Mouse (Mus musculus): Measurements from ENCODE around the gene Scnm1. TPM values are rescaled to one million over a fixed set of nuclear protein-coding genes. Genes with fewer than 3 reads are reported as not detected.
"Not testable (repeated sequence)": the region's sequence is repeated elsewhere in the genome, so short reads cannot be mapped to it uniquely, and the experiment has no call there.

Gene Scnm1
- total RNA-seq, 2 experiments from 2014 or later = 28.3 to 31.4 TPM

DNA sequence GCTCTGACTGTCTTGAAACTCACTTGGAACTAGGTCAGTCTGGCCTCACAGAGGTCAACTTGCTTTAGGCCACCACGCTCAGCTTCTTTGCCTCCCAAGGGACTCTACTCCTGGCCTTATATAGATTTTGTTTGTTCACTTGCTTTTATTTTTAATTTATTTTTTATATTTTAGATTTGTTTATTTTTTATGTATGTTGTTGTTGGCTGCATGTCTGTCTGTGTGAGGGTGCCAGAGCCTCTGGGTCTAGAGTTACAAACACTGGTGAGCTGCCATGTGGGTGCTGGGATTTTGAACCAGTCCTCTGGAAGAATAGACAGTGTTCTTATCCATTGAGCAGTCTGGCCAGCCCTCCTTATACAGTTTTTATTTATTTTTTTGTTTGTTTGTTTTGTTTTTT, 21.1 kb downstream of the Scnm1 start:
- intact Hi-C loops (cut with DNase I) = loop anchor here (2.0 kb wide), 1 partner anchor 14 kb away; no protein-coding TSS in a partner anchor
- DNase-seq (ENCODE audit: low spot score) = no peak

DNA sequence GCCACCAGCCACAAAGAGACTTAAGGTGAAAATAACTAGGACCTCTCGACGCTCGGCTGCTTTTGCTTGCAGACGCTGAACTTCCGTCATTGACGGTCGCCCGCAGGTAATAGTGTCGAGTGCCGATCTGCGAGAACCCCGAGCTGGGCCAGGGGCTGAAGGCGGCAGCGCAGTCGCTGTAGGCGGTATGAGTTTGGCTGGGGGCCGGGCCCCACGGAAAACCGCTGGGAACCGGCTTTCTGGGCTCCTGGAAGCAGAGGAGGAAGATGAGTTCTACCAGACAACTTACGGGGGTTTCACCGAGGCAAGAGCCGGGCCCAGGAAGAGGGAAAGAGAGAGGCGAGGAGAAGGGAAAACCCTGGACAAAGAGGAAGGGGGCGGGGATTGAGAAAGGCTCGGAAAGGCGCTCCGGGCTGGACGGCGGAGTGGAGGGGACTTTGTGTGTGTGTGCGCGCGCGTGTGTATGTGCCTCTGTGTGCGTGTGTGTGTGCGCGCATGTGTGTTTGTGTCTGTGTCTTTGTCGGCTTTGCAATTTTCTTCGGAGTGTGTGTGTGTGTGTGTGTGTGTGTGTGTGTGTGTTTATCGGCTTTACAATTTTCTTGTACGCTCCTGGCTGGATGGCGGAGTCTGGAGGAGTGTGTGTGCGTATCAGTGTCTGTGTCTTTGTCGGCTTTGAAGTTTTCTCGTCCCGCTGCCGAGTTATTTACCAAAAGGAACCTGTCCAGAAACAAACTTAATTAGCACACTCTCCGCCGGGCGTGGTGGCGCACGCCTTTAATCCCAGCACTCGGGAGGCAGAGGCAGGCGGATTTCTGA, 22.7 kb downstream of the Scnm1 start, which contains the start of gene Vps72:
Vps72 (plus strand) TSS at position 112 of the 816 bp plus-strand sequence.
- DNase-seq (ENCODE audit: low spot score) = peak; percentile 80
- intact Hi-C loops (cut with DNase I) = loop anchor here (2.0 kb wide), 1 partner anchor 22 kb away; no protein-coding TSS in a partner anchor

DNA sequence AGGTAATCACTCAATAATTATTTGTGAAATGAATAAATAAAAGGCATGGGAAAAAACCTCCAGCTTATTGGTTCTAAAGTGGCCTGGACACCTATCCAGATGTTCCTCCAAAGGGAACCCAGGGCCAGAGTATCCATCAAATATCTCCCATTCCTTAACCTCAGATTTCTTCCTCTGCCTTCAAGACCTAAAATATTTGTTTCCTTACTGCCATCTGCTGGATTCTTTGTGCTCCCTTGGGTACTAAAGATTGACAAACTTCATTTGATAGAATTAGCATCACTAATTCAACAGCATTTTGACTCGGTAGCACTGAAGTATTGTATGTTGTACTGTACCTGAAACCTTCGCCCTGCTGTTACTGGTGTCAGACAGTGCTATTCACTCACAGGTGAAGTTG, 25.9 kb downstream of the Scnm1 start:
- intact Hi-C loops (cut with DNase I) = no loop called here

DNA sequence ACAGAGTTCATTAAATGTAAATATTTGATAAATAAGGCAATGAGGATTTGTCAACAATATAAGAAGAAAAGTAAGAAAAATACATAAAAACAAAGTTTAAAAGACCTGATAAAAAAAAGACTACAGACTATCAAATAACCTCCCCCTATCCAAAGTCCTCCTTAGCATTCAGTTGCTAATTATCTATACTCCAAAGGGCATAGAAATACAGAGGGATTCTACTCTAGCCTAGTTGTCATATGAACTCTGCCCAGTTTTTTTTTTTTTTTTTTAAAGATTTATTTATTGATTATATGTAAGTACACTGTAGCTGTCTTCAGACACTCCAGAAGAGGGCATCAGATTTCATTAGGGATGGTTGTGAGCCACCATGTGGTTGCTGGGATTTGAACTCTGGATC, 26.5 kb downstream of the Scnm1 start:
- DNase-seq (ENCODE audit: low spot score); intact Hi-C loops (cut with DNase I): not testable (repeated sequence)

More for the DNA sequence above, 25.9 kb downstream of the Scnm1 start:
- DNase-seq (ENCODE audit: low spot score) = no peak

DNA sequence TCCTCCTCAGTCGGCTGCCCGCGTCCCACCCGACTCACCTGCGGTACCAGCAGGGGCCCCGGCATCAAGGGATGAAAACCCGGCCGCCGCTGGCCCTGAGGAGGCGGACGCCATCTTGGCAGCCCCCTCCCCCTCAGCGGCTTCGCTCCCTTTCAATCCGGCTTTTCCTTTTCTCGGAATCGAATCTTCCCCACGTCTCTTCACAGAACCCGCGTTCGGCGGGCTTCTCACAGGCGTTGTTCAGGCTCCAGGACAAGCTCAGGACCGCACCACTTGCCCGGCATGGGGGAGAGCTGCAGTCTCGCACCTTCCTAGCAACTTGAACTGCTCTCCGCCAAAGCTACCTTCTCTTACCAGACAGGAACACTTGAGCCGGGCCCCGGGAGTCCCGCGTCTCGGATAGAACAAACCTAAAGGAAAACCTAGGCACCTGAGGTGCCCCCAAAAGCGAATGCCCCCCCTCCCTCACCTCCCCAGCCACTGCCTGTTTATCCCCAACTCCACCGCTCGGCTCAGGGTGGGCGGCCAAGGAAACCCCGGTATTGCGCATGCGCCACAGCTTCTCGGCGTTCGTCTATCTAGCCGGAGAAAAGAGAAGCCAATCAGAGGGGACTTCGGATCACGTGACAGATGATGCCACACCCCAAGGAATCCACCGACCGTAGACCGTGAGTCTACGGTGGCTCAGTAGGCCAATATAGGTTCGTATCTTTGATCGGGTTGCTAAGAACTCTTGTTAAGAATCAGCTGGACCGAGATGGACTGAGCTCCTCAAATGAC, 27.3 kb downstream of the Scnm1 start, which contains the start of gene Pip5k1a:
Pip5k1a (minus strand) TSS at position 593 of the 780 bp plus-strand sequence.
- intact Hi-C loops (cut with DNase I) = no loop called here
- peak; percentile 93 for DNase-seq (ENCODE audit: low spot score)

DNA sequence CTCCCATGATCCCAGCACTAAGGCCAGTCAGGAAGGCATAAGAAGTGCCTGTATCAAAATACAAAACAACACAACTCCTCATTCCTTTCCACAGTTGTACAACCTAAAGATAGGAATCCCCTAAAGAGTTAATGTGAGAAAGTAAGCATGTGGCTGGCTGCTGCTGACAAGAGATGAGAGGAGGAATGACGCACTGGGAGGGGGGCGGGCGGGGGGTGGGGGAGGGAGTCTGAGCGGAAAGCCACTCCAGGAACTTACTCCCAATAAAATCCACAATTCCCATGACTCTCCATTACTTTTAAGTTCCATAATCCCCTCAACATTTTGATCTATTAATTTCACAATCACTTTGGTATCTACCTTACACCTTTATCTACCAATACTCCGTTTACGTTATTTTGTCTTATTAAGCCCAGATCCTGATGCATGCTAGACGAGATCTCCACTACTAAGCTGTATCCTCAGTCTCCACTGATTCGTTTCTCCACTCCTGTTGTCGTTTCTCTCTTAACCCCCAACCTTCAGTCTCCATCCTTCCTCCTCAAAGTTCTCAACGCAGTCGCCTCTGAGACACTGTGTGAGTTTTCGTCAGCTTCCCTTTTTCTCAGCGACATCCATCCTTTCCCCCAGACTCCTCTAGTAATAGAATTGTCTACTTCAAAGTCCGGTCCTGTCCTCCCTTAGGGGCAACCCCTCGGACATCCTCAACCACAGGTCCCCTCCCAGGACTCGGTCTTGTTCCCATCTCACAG, 28.0 kb downstream of the Scnm1 start:
- intact Hi-C loops (cut with DNase I) = no loop called here
- DNase-seq (ENCODE audit: low spot score) = no peak

DNA sequence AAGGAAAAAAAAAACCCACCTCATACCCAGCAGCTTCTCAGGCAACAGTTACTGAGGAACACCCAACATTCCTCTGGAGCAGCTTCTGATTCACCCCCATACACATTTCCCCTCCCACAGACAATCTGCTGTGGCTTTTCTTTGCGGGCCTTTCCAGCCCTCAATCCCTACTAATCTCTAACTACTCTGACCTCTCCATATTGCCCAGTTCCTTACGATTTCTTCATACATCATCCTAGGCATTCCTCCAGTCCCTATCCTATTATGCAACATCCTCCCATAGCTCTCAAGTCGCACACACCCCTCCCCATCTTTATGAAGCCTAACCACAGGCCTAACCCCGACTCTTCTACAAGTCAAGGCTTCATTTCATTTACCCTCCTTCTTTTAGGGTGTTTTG, 28.7 kb downstream of the Scnm1 start:
- DNase-seq (ENCODE audit: low spot score) = no peak
- intact Hi-C loops (cut with DNase I) = no loop called here

DNA sequence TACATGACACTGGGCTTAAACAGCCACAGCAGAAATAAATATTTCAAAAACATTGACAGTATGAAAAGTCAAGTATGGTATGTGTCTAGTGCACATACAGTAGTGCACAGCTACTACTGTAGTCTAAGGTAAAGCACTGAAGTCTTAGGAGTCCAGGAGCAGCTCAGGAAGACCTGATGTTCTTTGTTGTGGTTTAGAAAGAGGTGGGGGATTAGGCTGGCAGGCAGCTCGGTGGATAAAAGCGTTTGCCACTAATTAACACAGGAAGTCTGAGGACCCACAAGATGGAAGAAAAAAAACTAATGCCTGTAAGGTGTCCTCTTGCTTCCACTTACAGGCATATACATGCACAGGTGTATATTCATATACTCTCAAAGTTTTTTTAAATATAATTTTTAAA, 33.0 kb downstream of the Scnm1 start:
- intact Hi-C loops (cut with DNase I) = no loop called here
- no peak for DNase-seq (ENCODE audit: low spot score)

DNA sequence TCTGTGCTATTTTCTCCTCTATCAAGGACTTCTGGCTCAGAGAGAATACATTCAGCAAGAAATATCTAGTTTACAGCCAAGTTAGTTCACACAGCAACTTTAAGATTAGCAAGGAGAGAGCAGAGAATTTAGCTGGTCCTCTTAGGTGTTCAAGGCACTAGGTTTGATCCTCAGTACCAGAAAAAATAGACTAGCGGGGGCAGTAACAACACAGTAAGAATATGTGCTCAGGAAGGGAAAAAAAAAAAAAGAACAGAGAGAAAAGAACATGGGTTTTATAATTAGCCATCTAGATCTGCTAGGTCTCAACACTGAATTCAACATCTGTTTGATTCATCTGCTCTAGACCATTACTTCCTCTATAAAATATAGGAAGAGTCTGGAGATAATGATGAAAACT, 45.7 kb downstream of the Scnm1 start:
- intact Hi-C loops (cut with DNase I) = no loop called here
- no peak for DNase-seq (ENCODE audit: low spot score)

Small RNAs within 50 kb of the gene (microRNA-seq; reads per million reads assigned to microRNA genes)
- gene Mir8099-1 = not detected

Other genes starting within 250 kb of the Scnm1 start
- 100 to 1,000 TPM; 217 to 228 TPM for gene Psmb4, start 247.1 kb downstream of the Scnm1 start, total RNA-seq (2021)
- 10 to 100 TPM; 93.9 to 98.3 TPM for gene Selenbp1, start 201.0 kb downstream of the Scnm1 start, total RNA-seq (2021)
- gene Rfx5, start 179.9 kb downstream of the Scnm1 start, total RNA-seq (2021) = 1 to 10 TPM; 6.2 to 6.9 TPM
- gene Pi4kb, start 159.3 kb downstream of the Scnm1 start, total RNA-seq (2021) = 10 to 100 TPM; 25.3 to 27.0 TPM
- gene Zfp687, start 118.6 kb downstream of the Scnm1 start, total RNA-seq (2021) = 10 to 100 TPM; 10.8 to 11.1 TPM
- gene Psmd4, start 91.4 kb downstream of the Scnm1 start, total RNA-seq (2021) = 100 to 1,000 TPM; 119 to 129 TPM
- gene Pip5k1a, start 27.1 kb downstream of the Scnm1 start, total RNA-seq (2021) = 10 to 100 TPM; 14.2 to 15.2 TPM
- gene Vps72, start 23.0 kb downstream of the Scnm1 start, total RNA-seq (2021) = 10 to 100 TPM; 31.3 to 32.2 TPM
- gene Tmod4, start 9.5 kb downstream of the Scnm1 start, total RNA-seq (2021) = 10 to 100 TPM; 17.3 to 24.5 TPM
- gene Lysmd1, start 77 bp upstream of the Scnm1 start, total RNA-seq (2021) = 1 to 10 TPM; 6.7 to 7.9 TPM
- 1 to 10 TPM; 2.0 to 2.1 TPM for gene Tnfaip8l2, start 8.3 kb upstream of the Scnm1 start, total RNA-seq (2021)
- 1 to 10 TPM; 7.3 to 9.4 TPM for gene Sema6c, start 26.4 kb upstream of the Scnm1 start, total RNA-seq (2021)
- gene Gabpb2, start 83.9 kb upstream of the Scnm1 start, total RNA-seq (2021) = 10 to 100 TPM; 12.7 to 14.1 TPM
- 10 to 100 TPM; 19.9 to 26.0 TPM for gene Cdc42se1, start 94.7 kb upstream of the Scnm1 start, total RNA-seq (2021)
- 1 to 10 TPM; 6.6 to 7.5 TPM for gene Mllt11, start 98.2 kb upstream of the Scnm1 start, total RNA-seq (2021)
- gene Gm128, start 107.6 kb upstream of the Scnm1 start, total RNA-seq (2021) = not detected
- gene Bnipl, start 117.2 kb upstream of the Scnm1 start, total RNA-seq (2021) = not detected
- gene Mindy1, start 147.3 kb upstream of the Scnm1 start, total RNA-seq (2021) = 10 to 100 TPM; 20.2 to 23.4 TPM
- gene Prune1, start 148.1 kb upstream of the Scnm1 start, total RNA-seq (2021) = 10 to 100 TPM; 22.1 to 22.8 TPM
- gene Anxa9, start 173.2 kb upstream of the Scnm1 start, total RNA-seq (2021) = under 1 TPM; 0.52 to 0.59 TPM
- 10 to 100 TPM; 35.9 to 40.4 TPM for gene Cers2, start 180.8 kb upstream of the Scnm1 start, total RNA-seq (2021)
- gene Setdb1, start 223.2 kb upstream of the Scnm1 start, total RNA-seq (2021) = 10 to 100 TPM; 11.2 to 11.4 TPM